Mouse (Mus musculus) erythroblast, embryonic 14.5 days (primary cell): ENCODE measurements around the gene Hagh.

ENCODE experiments used
- GATA1 ChIP-seq: IDR thresholded peaks from 2 replicates; pipeline ENCODE4 v1.6.1; 2012; ENCODE audit warnings: low read length, inconsistent platforms, mixed read lengths
- TAL1 ChIP-seq: IDR thresholded peaks from 3 replicates; pipeline ENCODE4 v1.6.1; 2012; ENCODE audit warnings: low read length, inconsistent platforms, mixed read lengths

- no peak for TF ChIP-seq GATA1
- TF ChIP-seq TAL1, result no peak
These were observed 39.4 kb upstream of the Hagh start for GRCm38 (mm10) chr17:24800524-24800923.
